Mouse (Mus musculus) lung, adult 2 months (tissue): ENCODE data around the gene Med19.

Experiments used
- CTCF ChIP-seq: fragments of 200-500 bp; IDR thresholded peaks from 2 replicates; pipeline ENCODE4 v1.5.1; 2011; ENCODE audit warnings: mild to moderate bottlenecking, low read length, control low read depth; ENCODE audit not compliant: insufficient read depth
- POLR2A ChIP-seq: fragments of 200-500 bp; IDR thresholded peaks from 2 replicates; pipeline ENCODE4 v1.6.1; 2011; ENCODE audit warnings: low read depth, mild to moderate bottlenecking, control low read depth, low read length, borderline replicate concordance; ENCODE audit errors: extremely low read depth

DNA sequence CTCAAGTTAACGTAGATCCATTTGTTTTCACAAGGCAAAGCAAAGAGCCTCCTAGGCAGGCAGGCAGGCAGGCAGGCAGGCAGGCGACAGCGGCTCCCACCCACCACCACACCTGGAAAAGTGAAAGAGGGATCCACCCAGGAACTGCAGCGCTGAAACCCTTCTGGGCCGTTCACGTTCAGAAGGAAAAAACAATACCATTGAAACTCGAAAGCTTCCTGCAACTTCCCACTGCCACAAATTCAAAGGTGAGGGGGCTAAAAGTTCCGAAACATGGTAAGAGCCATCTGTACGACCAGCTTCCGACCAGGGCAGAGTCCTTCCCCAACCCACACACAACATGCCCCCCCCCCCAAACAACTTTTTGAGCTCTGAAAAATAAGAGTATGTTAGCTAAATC lies 28.5 kb upstream of the Med19 start:
- TF ChIP-seq POLR2A (0 out of 2 replicates have a peak, but pooled peaks have one; percentile 19), CTCF (no peak)
